Mouse (Mus musculus) megakaryocyte, embryonic 14.5 days (primary cell): ENCODE results near the gene Gm28372.

Experiments used
- FLI1 ChIP-seq: IDR thresholded peaks from 2 replicates; pipeline ENCODE4 v1.6.1; 2012; ENCODE audit warnings: low read length, inconsistent platforms, mixed read lengths
- GATA1 ChIP-seq: IDR thresholded peaks from 3 replicates; pipeline ENCODE4 v1.6.1; 2012; ENCODE audit warnings: mixed read lengths, low read length, inconsistent platforms, borderline replicate concordance

DNA sequence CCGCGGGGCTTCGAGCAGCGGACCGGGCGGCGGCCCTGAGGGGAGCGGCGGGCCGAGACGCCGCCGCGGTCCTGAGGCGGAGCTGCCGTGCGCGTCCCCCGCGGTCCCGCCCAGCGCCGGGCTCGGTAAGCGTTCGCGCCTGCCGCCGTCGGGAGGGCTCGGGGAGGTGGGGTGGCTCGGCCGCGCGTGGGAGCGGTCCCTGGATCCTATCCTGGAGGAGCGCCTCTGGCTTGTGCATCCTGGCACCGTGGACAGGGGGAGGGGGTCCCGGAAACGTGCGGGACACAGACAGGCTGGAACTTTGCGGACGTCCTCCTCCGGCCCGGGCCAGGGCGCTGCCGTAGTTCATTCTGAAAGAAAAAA, 45.4 kb downstream of the Gm28372 start:
- TF ChIP-seq GATA1: no peak
- no peak for TF ChIP-seq FLI1
